Mouse (Mus musculus): Measurements from ENCODE around the gene Slc35f4. TPM values are rescaled to one million over a fixed set of nuclear protein-coding genes. Genes with fewer than 3 reads are reported as not detected.

The Slc35f4 gene
- polyA plus RNA-seq, 1 experiment: not detected

DNA sequence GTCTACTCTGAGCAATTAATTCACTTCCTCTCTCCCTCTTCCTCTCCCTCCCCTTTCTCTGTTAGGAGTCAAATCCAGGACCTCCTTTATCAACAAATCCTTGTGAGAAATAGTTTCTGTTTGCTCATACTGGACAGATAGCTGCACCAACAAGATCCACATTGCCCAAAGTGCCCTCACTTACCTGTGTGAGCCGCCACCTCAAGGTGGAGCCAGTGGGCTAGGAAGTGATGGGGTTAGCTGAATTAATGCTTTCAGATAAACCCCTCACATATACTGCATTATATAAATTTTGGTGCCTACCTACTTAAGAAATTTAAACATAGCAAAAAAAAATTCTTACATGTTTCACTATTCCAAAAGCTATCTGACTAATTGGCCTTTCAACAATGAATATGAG, 133.4 kb downstream of the Slc35f4 start:
- Histone ChIP-seq H3K9me3 (no peaks in the 10 kb centered on the region), H3K36me3 (replicated peaks; ENCODE audit: low read length) (no peaks in the 10 kb centered on the region), H3K27me3 (replicated peaks) (no peaks in the 10 kb centered on the region), H3K4me1 (no peaks in the 10 kb centered on the region), H3K4me3 (replicated peaks) (no peak overlapping the region)
- TF ChIP-seq FLI1 (IDR thresholded peaks at IDR 0.05; ENCODE audit: low read length) (no peak), GATA1 (IDR thresholded peaks at IDR 0.05; ENCODE audit: borderline replicate concordance, low read length) (no peak)

DNA sequence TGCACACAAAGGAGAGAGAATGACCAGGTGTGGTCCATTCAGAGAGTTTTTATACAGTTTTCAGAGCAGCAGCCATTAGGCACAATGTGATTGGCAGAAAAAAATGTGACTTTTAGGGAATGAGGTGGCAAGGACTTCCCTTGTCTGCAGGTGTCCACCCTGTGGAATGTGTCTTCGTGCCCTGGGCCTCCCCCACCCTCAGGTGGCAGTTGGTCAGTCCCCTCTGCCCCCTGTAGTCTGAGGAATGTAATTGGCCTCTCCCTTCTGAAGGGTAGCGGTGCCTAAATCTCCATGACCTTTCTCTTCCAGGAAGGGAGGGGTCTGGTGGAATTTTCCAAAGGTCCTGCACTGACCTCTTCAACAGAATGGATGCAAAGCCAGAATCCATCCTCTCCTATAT, 163.7 kb downstream of the Slc35f4 start:
- no peak for TF ChIP-seq FLI1 (IDR thresholded peaks at IDR 0.05; ENCODE audit: low read length)
- TF ChIP-seq GATA1 (IDR thresholded peaks at IDR 0.05; ENCODE audit: borderline replicate concordance, low read length): no peak
- peaks cover 7% of the 10 kb centered on the region; the same call in 1 of the 2 replicates for H3K9me3 ChIP-seq
- H3K36me3 ChIP-seq (replicated peaks; ENCODE audit: low read length): no peaks in the 10 kb centered on the region

DNA sequence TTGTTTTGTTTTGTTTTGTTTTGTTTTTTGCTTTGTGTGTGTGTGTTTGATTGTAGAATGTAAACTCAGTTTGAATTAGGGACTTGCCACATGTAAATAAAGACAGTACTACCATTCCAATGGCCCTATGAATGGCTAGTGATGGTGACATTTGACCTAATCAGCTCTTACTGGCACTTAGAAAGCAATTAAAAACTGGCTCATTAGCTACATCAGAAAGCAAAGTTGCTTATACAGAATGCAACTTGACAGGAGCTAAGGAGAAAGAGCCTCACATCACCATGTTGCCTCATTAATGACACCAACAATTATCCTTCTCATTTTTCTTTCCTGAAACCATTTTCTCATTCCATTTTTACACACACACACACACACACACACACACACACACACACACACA, 170.3 kb downstream of the Slc35f4 start:
- no peaks in the 10 kb centered on the region for H3K27me3 ChIP-seq (replicated peaks)
- H3K4me1 ChIP-seq: no peaks in the 10 kb centered on the region
- 0 out of 2 replicates have a peak, but pooled peaks cover 2% of the 10 kb centered on the region for H3K9me3 ChIP-seq
- no peak for TF ChIP-seq GATA1 (IDR thresholded peaks at IDR 0.05; ENCODE audit: borderline replicate concordance, low read length)
- TF ChIP-seq FLI1 (IDR thresholded peaks at IDR 0.05; ENCODE audit: low read length): no peak
- H3K36me3 ChIP-seq (replicated peaks; ENCODE audit: low read length): no peaks in the 10 kb centered on the region
- H3K4me3 ChIP-seq (replicated peaks): no peak overlapping the region

More for the DNA sequence above, 163.7 kb downstream of the Slc35f4 start:
- Histone ChIP-seq H3K4me3 (replicated peaks) (no peak overlapping the region), H3K27me3 (replicated peaks) (no peaks in the 10 kb centered on the region), H3K4me1 (no peaks in the 10 kb centered on the region)

DNA sequence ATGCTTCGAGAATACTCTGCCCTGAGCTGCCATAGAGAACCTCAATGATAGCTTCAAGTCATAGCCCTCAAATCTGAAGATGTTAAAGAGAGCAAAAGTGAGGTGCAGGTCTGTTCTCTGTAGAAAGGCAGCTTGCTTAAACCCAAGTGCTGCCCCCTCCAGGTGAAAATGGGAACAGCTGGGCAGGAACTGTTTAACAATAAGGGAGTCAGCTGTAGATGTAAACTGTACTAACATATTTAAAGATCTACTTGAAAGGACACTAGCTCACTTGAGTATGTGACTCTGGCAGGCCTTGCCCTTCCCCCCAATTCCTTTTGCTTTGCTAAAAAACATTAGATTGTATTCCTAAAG, 177.0 kb downstream of the Slc35f4 start:
- no peaks in the 10 kb centered on the region for H3K36me3 ChIP-seq (replicated peaks; ENCODE audit: low read length)
- no peak overlapping the region for H3K4me3 ChIP-seq (replicated peaks)
- no peaks in the 10 kb centered on the region for H3K9me3 ChIP-seq
- TF ChIP-seq FLI1 (IDR thresholded peaks at IDR 0.05; ENCODE audit: low read length): no peak
- TF ChIP-seq GATA1 (IDR thresholded peaks at IDR 0.05; ENCODE audit: borderline replicate concordance, low read length): no peak
- H3K27me3 ChIP-seq (replicated peaks): no peaks in the 10 kb centered on the region
- no peaks in the 10 kb centered on the region for H3K4me1 ChIP-seq

DNA sequence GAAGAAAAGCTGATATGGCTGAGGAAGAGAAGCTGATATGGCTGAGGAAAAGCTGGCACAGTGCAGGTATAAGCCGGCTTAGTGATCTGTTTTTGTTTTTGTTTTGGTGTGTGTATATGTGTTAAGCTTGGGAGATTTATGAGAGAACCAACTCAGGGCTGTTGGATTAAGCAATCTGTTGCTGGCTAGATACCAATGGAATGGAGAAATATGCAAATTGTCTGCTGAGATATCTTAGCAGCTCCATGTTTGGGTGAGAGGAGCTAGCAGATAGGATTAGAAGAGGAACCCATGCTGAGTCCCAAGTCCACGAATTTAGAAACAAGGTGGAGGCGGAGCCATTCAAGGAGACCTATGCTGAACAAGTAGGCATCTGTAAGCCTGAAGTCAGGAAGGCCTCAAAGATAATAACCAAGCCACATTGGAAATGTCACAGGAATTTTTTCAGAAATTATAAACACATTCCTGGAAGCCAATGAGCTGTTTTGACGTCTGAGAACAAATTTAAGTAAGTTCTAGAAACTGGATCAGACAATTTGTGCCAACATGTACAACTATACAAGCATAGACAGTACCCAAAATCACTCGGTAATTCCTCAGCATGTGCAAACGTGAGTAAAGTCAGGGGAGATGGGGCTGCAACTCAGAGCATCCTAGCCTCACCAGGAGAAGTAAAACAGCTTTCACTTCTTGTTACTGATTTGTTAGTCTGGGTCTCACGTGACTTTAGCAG, 177.5 kb downstream of the Slc35f4 start:
- Histone ChIP-seq H3K27me3 (replicated peaks) (no peaks in the 10 kb centered on the region), H3K4me1 (no peaks in the 10 kb centered on the region), H3K9me3 (no peaks in the 10 kb centered on the region), H3K36me3 (replicated peaks; ENCODE audit: low read length) (no peaks in the 10 kb centered on the region), H3K4me3 (replicated peaks) (no peak overlapping the region)
- no peak for TF ChIP-seq GATA1 (IDR thresholded peaks at IDR 0.05; ENCODE audit: borderline replicate concordance, low read length)
- no peak for TF ChIP-seq FLI1 (IDR thresholded peaks at IDR 0.05; ENCODE audit: low read length)

DNA sequence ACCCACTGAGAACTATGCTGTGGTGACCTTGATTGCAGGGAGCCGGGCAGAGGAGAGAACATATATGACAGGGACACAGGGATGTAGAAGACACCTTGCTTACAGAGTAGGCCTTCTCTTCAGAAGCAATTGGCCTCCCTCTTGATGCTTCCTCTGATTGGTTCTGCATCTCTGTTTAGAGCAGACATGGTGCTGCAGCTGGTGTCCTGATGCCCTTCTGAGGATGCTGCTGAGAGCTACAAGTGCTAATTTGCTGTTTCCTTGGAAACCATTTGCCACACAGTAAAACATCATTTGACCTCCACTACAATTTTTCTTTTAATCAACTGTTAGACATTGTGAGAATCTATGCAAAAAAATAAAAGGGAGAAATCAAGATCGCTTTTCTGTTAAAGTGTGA, 180.0 kb downstream of the Slc35f4 start:
- Histone ChIP-seq H3K4me3 (replicated peaks) (no peak overlapping the region), H3K9me3 (no peaks in the 10 kb centered on the region), H3K36me3 (replicated peaks; ENCODE audit: low read length) (no peaks in the 10 kb centered on the region), H3K27me3 (replicated peaks) (no peaks in the 10 kb centered on the region), H3K4me1 (no peaks in the 10 kb centered on the region)
- TF ChIP-seq GATA1 (IDR thresholded peaks at IDR 0.05; ENCODE audit: borderline replicate concordance, low read length) (no peak), FLI1 (IDR thresholded peaks at IDR 0.05; ENCODE audit: low read length) (no peak)

DNA sequence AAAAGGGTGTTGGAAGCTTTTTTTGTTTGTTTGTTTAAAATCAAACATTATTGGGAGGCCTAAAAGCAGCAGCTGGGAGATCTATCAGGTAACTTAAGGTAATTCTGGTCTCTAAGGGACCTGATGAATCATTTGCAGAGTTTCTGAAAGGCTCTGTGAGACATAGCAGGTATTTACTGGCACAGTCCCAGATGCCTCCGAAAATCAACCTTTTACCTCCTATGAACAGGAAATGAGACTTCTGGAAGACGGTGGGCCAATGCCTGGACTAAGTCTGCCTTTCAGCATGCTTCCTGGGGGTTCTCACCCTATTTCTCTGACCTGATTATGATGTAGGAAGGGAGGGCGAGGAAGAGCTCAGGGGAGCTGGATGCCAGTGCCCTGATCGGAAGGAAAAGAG, 188.8 kb downstream of the Slc35f4 start:
- Histone ChIP-seq H3K4me3 (replicated peaks) (no peak overlapping the region), H3K36me3 (replicated peaks; ENCODE audit: low read length) (no peaks in the 10 kb centered on the region)
- TF ChIP-seq FLI1 (IDR thresholded peaks at IDR 0.05; ENCODE audit: low read length) (no peak), GATA1 (IDR thresholded peaks at IDR 0.05; ENCODE audit: borderline replicate concordance, low read length) (no peak)

DNA sequence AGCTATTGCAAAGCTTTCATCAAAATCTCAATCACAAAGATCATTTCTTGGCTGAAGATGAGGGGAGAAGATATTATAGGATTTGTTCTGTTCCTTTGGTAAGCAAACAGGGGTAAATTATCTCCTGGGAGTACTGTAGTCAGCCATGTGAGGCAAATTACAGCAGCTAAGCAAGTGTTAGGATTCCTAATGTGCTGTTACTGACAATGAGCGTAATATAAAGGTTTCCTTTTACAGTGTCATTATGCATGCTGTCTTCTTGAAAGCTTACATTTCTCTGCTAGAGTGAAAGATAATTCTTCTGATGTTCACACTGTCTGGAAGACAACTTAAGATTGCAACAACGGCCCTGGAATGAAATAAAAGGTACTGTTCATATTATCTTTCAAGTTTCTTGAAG, 192.0 kb downstream of the Slc35f4 start:
- Histone ChIP-seq H3K36me3 (replicated peaks; ENCODE audit: low read length) (no peaks in the 10 kb centered on the region), H3K4me1 (no peaks in the 10 kb centered on the region), H3K9me3 (peaks cover 10% of the 10 kb centered on the region; the same call in 1 of the 2 replicates), H3K4me3 (replicated peaks) (no peak overlapping the region), H3K27me3 (replicated peaks) (no peaks in the 10 kb centered on the region)
- TF ChIP-seq GATA1 (IDR thresholded peaks at IDR 0.05; ENCODE audit: borderline replicate concordance, low read length): no peak
- TF ChIP-seq FLI1 (IDR thresholded peaks at IDR 0.05; ENCODE audit: low read length): no peak

More for the DNA sequence above, 188.8 kb downstream of the Slc35f4 start:
- Histone ChIP-seq H3K27me3 (replicated peaks) (no peaks in the 10 kb centered on the region), H3K9me3 (peaks cover 5% of the 10 kb centered on the region; the same call in 1 of the 2 replicates), H3K4me1 (no peaks in the 10 kb centered on the region)

DNA sequence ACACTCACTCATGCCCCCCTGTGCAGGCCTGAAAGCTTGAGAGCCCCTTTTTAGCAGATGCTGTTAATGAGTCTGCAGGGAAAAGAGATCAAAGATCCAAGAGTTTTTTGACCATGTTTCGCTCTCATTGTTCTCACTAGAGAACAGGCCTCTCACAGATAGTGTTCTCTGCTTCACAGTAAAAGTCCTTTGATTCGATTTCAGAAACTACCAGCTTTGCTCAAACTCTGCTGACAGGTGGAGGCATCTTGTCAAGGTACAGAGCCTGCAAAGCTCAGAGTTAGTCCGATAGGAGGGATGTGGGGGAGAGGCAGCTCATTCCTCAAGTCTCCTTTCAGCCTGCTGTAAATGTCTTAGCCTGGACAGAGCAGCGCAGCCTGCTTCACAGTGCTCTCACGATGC, 209.4 kb downstream of the Slc35f4 start:
- Histone ChIP-seq H3K36me3 (replicated peaks; ENCODE audit: low read length) (no peaks in the 10 kb centered on the region), H3K4me3 (replicated peaks) (no peak overlapping the region), H3K9me3 (peaks cover 4% of the 10 kb centered on the region; the same call in 1 of the 2 replicates), H3K4me1 (no peaks in the 10 kb centered on the region), H3K27me3 (replicated peaks) (no peaks in the 10 kb centered on the region)
- TF ChIP-seq GATA1 (IDR thresholded peaks at IDR 0.05; ENCODE audit: borderline replicate concordance, low read length) (no peak), FLI1 (IDR thresholded peaks at IDR 0.05; ENCODE audit: low read length) (no peak)

DNA sequence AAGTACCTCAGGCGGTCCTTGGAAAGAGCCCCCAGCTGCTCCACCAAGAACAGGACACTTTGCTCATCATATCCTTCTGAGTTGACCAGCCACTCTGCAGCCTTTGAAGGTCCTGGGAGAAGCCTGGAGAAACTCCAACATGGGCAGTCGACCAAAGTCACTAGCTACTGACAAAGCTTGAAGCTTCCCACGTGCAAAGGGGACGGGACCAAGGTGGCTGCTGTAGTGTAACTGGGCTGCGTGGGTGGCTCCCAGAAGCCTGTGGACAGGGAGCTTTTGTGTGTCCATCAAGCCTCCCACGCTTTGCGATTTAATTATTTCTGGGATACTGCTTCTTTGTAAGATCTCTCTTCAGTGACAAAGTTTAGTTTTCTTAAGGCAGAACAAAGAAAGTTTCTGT, 211.9 kb downstream of the Slc35f4 start:
- peaks cover 4% of the 10 kb centered on the region; the same call in 1 of the 2 replicates for H3K9me3 ChIP-seq
- no peak overlapping the region for H3K4me3 ChIP-seq (replicated peaks)
- no peaks in the 10 kb centered on the region for H3K36me3 ChIP-seq (replicated peaks; ENCODE audit: low read length)
- no peaks in the 10 kb centered on the region for H3K4me1 ChIP-seq
- H3K27me3 ChIP-seq (replicated peaks): no peaks in the 10 kb centered on the region
- no peak for TF ChIP-seq FLI1 (IDR thresholded peaks at IDR 0.05; ENCODE audit: low read length)
- TF ChIP-seq GATA1 (IDR thresholded peaks at IDR 0.05; ENCODE audit: borderline replicate concordance, low read length): no peak
